Mouse (Mus musculus) splenic B cell, adult 2 months (primary cell): ENCODE measurements at regions not wholly inside any gene's neighbourhood (a gene's known extent, or its start where the extent isn't known, plus 50 kb on each side); places are given as distances from the start of the nearest gene placed in this dataset.

Experiments
- DNase-seq: peaks from one replicate; pipeline ENCODE4 v3.0.0-alpha.2; 2011; ENCODE audit warnings: low read depth, low spot score
- H3K27me3 ChIP-seq: 2 replicates; pipeline ENCODE4 v1.6.1; 2012; ENCODE audit warnings: mild to moderate bottlenecking, low read length, moderate library complexity, mixed read lengths; ENCODE audit not compliant: control insufficient read depth, poor library complexity, insufficient read depth, severe bottlenecking
- H3K36me3 ChIP-seq: 2 replicates; pipeline ENCODE4 v1.6.1; 2012; ENCODE audit warnings: mild to moderate bottlenecking, low read length, moderate library complexity, mixed read lengths; ENCODE audit not compliant: control insufficient read depth, poor library complexity, insufficient read depth, severe bottlenecking

- no peaks in the 10 kb centered on the region for H3K36me3 ChIP-seq
- H3K27me3 ChIP-seq, result no peaks in the 10 kb centered on the region
- no peak for DNase-seq
Measured at GRCm38 (mm10) chr19:36257748-36258538, 90.2 kb upstream of the Pcgf5 start.

GRCm38 (mm10) chr19:36261819-36262218, 86.3 kb upstream of the Pcgf5 start:
- no peaks in the 10 kb centered on the region for H3K27me3 ChIP-seq
- no peak for DNase-seq
- H3K36me3 ChIP-seq, result no peaks in the 10 kb centered on the region

GRCm38 (mm10) chr19:36263923-36264322, 84.2 kb upstream of the Pcgf5 start:
- no peaks in the 10 kb centered on the region; the same call in 1 of the 2 replicates for H3K27me3 ChIP-seq
- no peaks in the 10 kb centered on the region for H3K36me3 ChIP-seq
- DNase-seq, result no peak

- Histone ChIP-seq H3K36me3 (no peaks in the 10 kb centered on the region), H3K27me3 (no peaks in the 10 kb centered on the region; the same call in 1 of the 2 replicates)
- no peak for DNase-seq
Measured at GRCm38 (mm10) chr19:36264397-36264796, 83.7 kb upstream of the Pcgf5 start.

GRCm38 (mm10) chr19:36265276-36265675, 82.8 kb upstream of the Pcgf5 start:
- Histone ChIP-seq H3K27me3 (no peaks in the 10 kb centered on the region; the same call in 1 of the 2 replicates), H3K36me3 (no peaks in the 10 kb centered on the region)
- DNase-seq, result no peak

GRCm38 (mm10) chr19:36266346-36266745, 81.8 kb upstream of the Pcgf5 start:
- peak; percentile 13 for DNase-seq
- H3K27me3 ChIP-seq, result no peaks in the 10 kb centered on the region; the same call in 1 of the 2 replicates

GRCm38 (mm10) chr19:36273466-36273865, 74.6 kb upstream of the Pcgf5 start:
- Histone ChIP-seq H3K27me3 (no peaks in the 10 kb centered on the region), H3K36me3 (no peaks in the 10 kb centered on the region)
- DNase-seq, result no peak

More at GRCm38 (mm10) chr19:36266346-36266745, 81.8 kb upstream of the Pcgf5 start:
- no peaks in the 10 kb centered on the region for H3K36me3 ChIP-seq

- Histone ChIP-seq H3K36me3 (no peaks in the 10 kb centered on the region), H3K27me3 (no peaks in the 10 kb centered on the region)
- no peak for DNase-seq
Measured at GRCm38 (mm10) chr19:36285465-36285864, 62.6 kb upstream of the Pcgf5 start.

GRCm38 (mm10) chr19:36290778-36291177, 57.3 kb upstream of the Pcgf5 start:
- DNase-seq, result no peak
- H3K36me3 ChIP-seq, result no peaks in the 10 kb centered on the region
- H3K27me3 ChIP-seq, result no peaks in the 10 kb centered on the region

GRCm38 (mm10) chr19:36293177-36293969, 54.7 kb upstream of the Pcgf5 start:
- Histone ChIP-seq H3K27me3 (no peaks in the 10 kb centered on the region), H3K36me3 (no peaks in the 10 kb centered on the region)
- no peak for DNase-seq
